24 mouse cellular contexts compared by ENCODE assay signal in the genomic region with DNA sequence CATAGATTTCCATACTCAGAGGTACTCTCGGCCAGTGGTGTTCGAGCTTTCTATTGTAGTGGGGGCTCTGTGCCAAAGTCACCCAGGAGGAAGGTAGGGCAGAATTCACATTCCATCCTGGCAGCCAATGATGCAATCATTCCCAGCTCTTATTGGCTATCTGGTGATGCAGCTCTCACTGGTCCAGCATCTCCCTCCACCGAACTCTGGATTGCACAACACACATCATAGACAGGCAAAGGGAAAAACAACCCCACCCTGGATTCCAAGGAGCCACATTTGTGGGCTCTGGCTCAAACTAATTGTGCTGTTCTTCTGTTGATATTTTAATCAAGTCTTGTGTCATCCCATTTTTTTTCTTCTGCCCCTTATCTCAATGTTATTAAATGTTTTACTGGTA.
DNase-seq lines count a peak whose midpoint lies in the region; ATAC-seq and TF ChIP-seq lines count a peak whose summit lies in the region.
"Had no signal": no experiment of that assay in that cellular context is flagged by ENCODE, and none has a peak within 500 bp of the region (broad histone marks: within the 10 kb centered on the region; RNA-seq: fewer than 3 reads in every experiment).

No protein-coding gene starts in this region.

- H3K27ac ChIP-seq in hindbrain, embryonic 12.5 days = no peak overlapping the region
- H3K27ac ChIP-seq: forebrain, embryonic 12.5 days; hindbrain, embryonic 14.5 days; neural tube, embryonic 12.5 days had no signal

- H3K4me1 ChIP-seq in lung, adult 2 months (ENCODE audit: control insufficient read depth, insufficient read depth, low read length) = peaks cover 2% of the 10 kb centered on the region; the same call in 1 of the 2 replicates
- H3K4me1 ChIP-seq in hindbrain, embryonic 12.5 days = no peaks in the 10 kb centered on the region
- H3K4me1 ChIP-seq: forebrain, embryonic 12.5 days; neural tube, embryonic 12.5 days had no signal

- H3K4me3 ChIP-seq in lung, adult 2 months (replicated peaks; ENCODE audit: extremely low read depth, low read depth, low read length) = no peak overlapping the region
- no peak overlapping the region for H3K4me3 ChIP-seq in hindbrain, embryonic 12.5 days
- H3K4me3 ChIP-seq: erythroblast, embryonic 14.5 days; forebrain, embryonic 12.5 days; neural tube, embryonic 12.5 days had no signal

- no peaks in the 10 kb centered on the region for H3K36me3 ChIP-seq in hindbrain, embryonic 12.5 days
- H3K36me3 ChIP-seq: forebrain, embryonic 12.5 days; neural tube, embryonic 12.5 days had no signal

- H3K27me3 ChIP-seq in hindbrain, embryonic 12.5 days = no peaks in the 10 kb centered on the region
- H3K27me3 ChIP-seq: neural tube, embryonic 12.5 days had no signal

- peak; percentile 40; the same call in 1 of the 2 replicates for ATAC-seq in cerebellum, adult (ENCODE audit: insufficient number of reproducible peaks, low FRiP score, low TSS enrichment)
- ATAC-seq in hindbrain, embryonic 12.5 days (ENCODE audit: low FRiP score) = no peak
- ATAC-seq: forebrain, postnatal 0 days; intestine, postnatal 0 days; lung, postnatal 0 days; midbrain, embryonic 16.5 days had no signal

- no peak for TF ChIP-seq POLR2A in lung, adult 2 months (IDR thresholded peaks at IDR 0.05; ENCODE audit: borderline replicate concordance, extremely low read depth, low read depth, low read length)

- H3K4me2 ChIP-seq in hindbrain, embryonic 12.5 days (replicated peaks) = no peak overlapping the region
- H3K4me2 ChIP-seq: forebrain, embryonic 12.5 days; hindbrain, embryonic 14.5 days; liver, embryonic 11.5 days; midbrain, embryonic 11.5 days; neural tube, embryonic 12.5 days had no signal

- intact Hi-C loops in heart, postnatal 10 days (cut with DNase I) = loop anchor here (1.0 to 10.0 kb wide), 3 partner anchors 706 to 1034 kb away; no protein-coding TSS in a partner anchor

- H3K9me3 ChIP-seq in hindbrain, embryonic 12.5 days (replicated peaks) = no peaks in the 10 kb centered on the region
- H3K9me3 ChIP-seq: forebrain, embryonic 12.5 days; neural tube, embryonic 12.5 days had no signal

- TF ChIP-seq CTCF in lung, adult 2 months (IDR thresholded peaks at IDR 0.05; ENCODE audit: insufficient read depth, low read length) = no peak

- WGBS in lung, adult 2 months = 68% methylated on average over 3 of the region's 3 CpGs
- WGBS in hindbrain, embryonic 12.5 days = 93% methylated on average over 3 of the region's 3 CpGs

- DNase-seq in cerebellum, postnatal 14 days = no peak
- DNase-seq in heart, adult 18-20 months = peak; percentile 10 to 31
- no peak for DNase-seq in heart, postnatal 10 days
- peak; percentile 3 for DNase-seq in lung, postnatal 25 days (ENCODE audit: low spot score)
- no peak for DNase-seq in lung, adult 2 months
- DNase-seq in Muller cell, postnatal 12 days (ENCODE audit: inconsistent ontology term) = peak; percentile 72
- DNase-seq: adrenal gland, postnatal 25 days; heart, postnatal 4 days; kidney, postnatal 14 days; right cerebral cortex, postnatal 4 days; thymus, adult 2 months; thymus, postnatal 36 days had no signal

- no peak overlapping the region for H3K9ac ChIP-seq in hindbrain, embryonic 12.5 days
- H3K9ac ChIP-seq: forebrain, embryonic 12.5 days; forebrain, postnatal 0 days; hindbrain, embryonic 14.5 days; neural tube, embryonic 12.5 days had no signal

Comparison
In these comparisons a context has a peak if more than half of its experiments do, and no peak if none do; other contexts are left out.
1. DNase-seq: peak in heart, adult 18-20 months (2 of 2), lung, postnatal 25 days (single experiment) and Muller cell, postnatal 12 days (single experiment); none in cerebellum, postnatal 14 days (0 of 2), heart, postnatal 10 days (0 of 2) and lung, adult 2 months (single experiment).